Mouse (Mus musculus) spleen, postnatal 14 days (tissue): Measurements from ENCODE around the gene Lrmda.

Source experiments
- DNase-seq, 2 experiments: peaks; one replicate each; pipeline ENCODE4 v3.0.0; 2021 to 2022; ENCODE audit warnings: low spot score in 2 of 2

The Lrmda gene

GRCm38 (mm10) chr14:22495286-22495685 is 475.8 kb downstream of the Lrmda start:
- DNase-seq = no peak

GRCm38 (mm10) chr14:22497636-22498131 is 478.2 kb downstream of the Lrmda start:
- DNase-seq = no peak

- DNase-seq = no peak
Observed at GRCm38 (mm10) chr14:22509747-22510530, 490.4 kb downstream of the Lrmda start.

GRCm38 (mm10) chr14:22510531-22510785 is 490.9 kb downstream of the Lrmda start:
- no peak for DNase-seq

GRCm38 (mm10) chr14:22514362-22515084 is 495.0 kb downstream of the Lrmda start:
- DNase-seq = no peak

- no peak for DNase-seq
Observed at GRCm38 (mm10) chr14:22530706-22531105, 511.2 kb downstream of the Lrmda start.

GRCm38 (mm10) chr14:22533501-22533900 is 514.0 kb downstream of the Lrmda start:
- DNase-seq = no peak

GRCm38 (mm10) chr14:22545887-22546675 is 526.6 kb downstream of the Lrmda start:
- no peak for DNase-seq

- DNase-seq = no peak
Observed at GRCm38 (mm10) chr14:22546676-22546984, 527.1 kb downstream of the Lrmda start.

GRCm38 (mm10) chr14:22548286-22548685 is 528.8 kb downstream of the Lrmda start:
- no peak for DNase-seq

- DNase-seq = no peak
Observed at GRCm38 (mm10) chr14:22549166-22549565, 529.7 kb downstream of the Lrmda start.

- no peak for DNase-seq
Observed at GRCm38 (mm10) chr14:22552358-22552757, 532.8 kb downstream of the Lrmda start.

GRCm38 (mm10) chr14:22552841-22553240 is 533.3 kb downstream of the Lrmda start:
- DNase-seq = no peak

GRCm38 (mm10) chr14:22553717-22554116 is 534.2 kb downstream of the Lrmda start:
- no peak for DNase-seq

- no peak for DNase-seq
Observed at GRCm38 (mm10) chr14:22572486-22572885, 553.0 kb downstream of the Lrmda start.

- DNase-seq = no peak
Observed at GRCm38 (mm10) chr14:22573585-22573984, 554.1 kb downstream of the Lrmda start.

GRCm38 (mm10) chr14:22574006-22574405 is 554.5 kb downstream of the Lrmda start:
- no peak for DNase-seq

GRCm38 (mm10) chr14:22576441-22576840 is 556.9 kb downstream of the Lrmda start:
- no peak for DNase-seq

- no peak for DNase-seq
Observed at GRCm38 (mm10) chr14:22577411-22578037, 558.0 kb downstream of the Lrmda start.

- DNase-seq = peak; percentile 21 to 34
Observed at GRCm38 (mm10) chr14:22578224-22578623, 558.7 kb downstream of the Lrmda start.

- DNase-seq = no peak
Observed at GRCm38 (mm10) chr14:22578986-22579385, 559.5 kb downstream of the Lrmda start.

- DNase-seq = no peak
Observed at GRCm38 (mm10) chr14:22582065-22582464, 562.6 kb downstream of the Lrmda start.
